Mouse (Mus musculus): ENCODE results near the gene Vav3. TPM values are rescaled to one million over a fixed set of nuclear protein-coding genes. Genes with fewer than 3 reads are reported as not detected.

Gene Vav3
- polyA plus RNA-seq, 1 experiment from 2014 or later: 17.4 TPM

- H3K9me3 ChIP-seq (ENCODE audit: control insufficient read depth, low read length): no peaks in the 10 kb centered on the region
- no peaks in the 10 kb centered on the region for H3K36me3 ChIP-seq (ENCODE audit: control insufficient read depth, insufficient read depth, low read length)
- no peak overlapping the region for H3K9ac ChIP-seq (ENCODE audit: low read length)
- no peak for ATAC-seq (ENCODE audit: insufficient read depth, low FRiP score, low TSS enrichment)
- 76% methylated on average over 7 of the region's 7 CpGs for WGBS
- no peak overlapping the region for H3K4me2 ChIP-seq (ENCODE audit: low read depth)
- H3K27ac ChIP-seq (ENCODE audit: low read depth, low read length): no peak overlapping the region
- no peak for DNase-seq (ENCODE audit: low spot score)
- no peaks in the 10 kb centered on the region for H3K4me1 ChIP-seq (ENCODE audit: control insufficient read depth, insufficient read depth, low read length)
- H3K4me3 ChIP-seq (ENCODE audit: low read depth, low read length): no peak overlapping the region
- no peaks in the 10 kb centered on the region for H3K27me3 ChIP-seq (ENCODE audit: control insufficient read depth, insufficient read depth, low read length)
These were observed 181.7 kb downstream of the Vav3 start for GRCm38 (mm10) chr3:109522115-109522514.

- ATAC-seq (ENCODE audit: insufficient read depth, low FRiP score, low TSS enrichment): no peak
- no peak overlapping the region for H3K27ac ChIP-seq (ENCODE audit: low read depth, low read length)
- H3K4me3 ChIP-seq (ENCODE audit: low read depth, low read length): no peak overlapping the region
- H3K9me3 ChIP-seq (ENCODE audit: control insufficient read depth, low read length): no peaks in the 10 kb centered on the region
- H3K4me2 ChIP-seq (ENCODE audit: low read depth): no peak overlapping the region
- no peaks in the 10 kb centered on the region for H3K4me1 ChIP-seq (ENCODE audit: control insufficient read depth, insufficient read depth, low read length)
- H3K36me3 ChIP-seq (ENCODE audit: control insufficient read depth, insufficient read depth, low read length): no peaks in the 10 kb centered on the region
- WGBS: 90% methylated on average over 12 of the region's 12 CpGs
- H3K9ac ChIP-seq (ENCODE audit: low read length): no peak overlapping the region
- no peaks in the 10 kb centered on the region for H3K27me3 ChIP-seq (ENCODE audit: control insufficient read depth, insufficient read depth, low read length)
- DNase-seq (ENCODE audit: low spot score): no peak
These were observed 185.4 kb downstream of the Vav3 start for GRCm38 (mm10) chr3:109525825-109526224.

- ATAC-seq (ENCODE audit: insufficient read depth, low FRiP score, low TSS enrichment) (peak; percentile 66; the same call in 1 of the 2 replicates), DNase-seq (ENCODE audit: low spot score) (peak; percentile 86)
- no peak overlapping the region for H3K4me3 ChIP-seq (ENCODE audit: low read depth, low read length)
- no peaks in the 10 kb centered on the region for H3K4me1 ChIP-seq (ENCODE audit: control insufficient read depth, insufficient read depth, low read length)
- H3K27me3 ChIP-seq (ENCODE audit: control insufficient read depth, insufficient read depth, low read length): no peaks in the 10 kb centered on the region
- WGBS: 2% methylated on average over 4 of the region's 4 CpGs
- H3K4me2 ChIP-seq (ENCODE audit: low read depth): no peak overlapping the region
- no peaks in the 10 kb centered on the region for H3K9me3 ChIP-seq (ENCODE audit: control insufficient read depth, low read length)
- H3K27ac ChIP-seq (ENCODE audit: low read depth, low read length): no peak overlapping the region
- H3K9ac ChIP-seq (ENCODE audit: low read length): no peak overlapping the region
- H3K36me3 ChIP-seq (ENCODE audit: control insufficient read depth, insufficient read depth, low read length): no peaks in the 10 kb centered on the region
These were observed 185.8 kb downstream of the Vav3 start for GRCm38 (mm10) chr3:109526246-109526645.

GRCm38 (mm10) chr3:109526651-109527050, 186.2 kb downstream of the Vav3 start:
- Histone ChIP-seq H3K4me3 (ENCODE audit: low read depth, low read length) (no peak overlapping the region), H3K9me3 (ENCODE audit: control insufficient read depth, low read length) (no peaks in the 10 kb centered on the region), H3K27me3 (ENCODE audit: control insufficient read depth, insufficient read depth, low read length) (no peaks in the 10 kb centered on the region), H3K9ac (ENCODE audit: low read length) (no peak overlapping the region), H3K27ac (ENCODE audit: low read depth, low read length) (no peak overlapping the region), H3K36me3 (ENCODE audit: control insufficient read depth, insufficient read depth, low read length) (no peaks in the 10 kb centered on the region), H3K4me1 (ENCODE audit: control insufficient read depth, insufficient read depth, low read length) (no peaks in the 10 kb centered on the region), H3K4me2 (ENCODE audit: low read depth) (no peak overlapping the region)
- DNase-seq (ENCODE audit: low spot score) (no peak), ATAC-seq (ENCODE audit: insufficient read depth, low FRiP score, low TSS enrichment) (peak; percentile 29; the same call in 1 of the 2 replicates)
- WGBS: 58% methylated on average over 8 of the region's 8 CpGs

- peak; percentile 29 for ATAC-seq (ENCODE audit: insufficient read depth, low FRiP score, low TSS enrichment)
- WGBS: 51% methylated on average over 4 of the region's 4 CpGs
These were observed 188.2 kb downstream of the Vav3 start for GRCm38 (mm10) chr3:109528688-109529087.

GRCm38 (mm10) chr3:109537686-109538085, 197.2 kb downstream of the Vav3 start:
- DNase-seq (ENCODE audit: low spot score) (no peak), ATAC-seq (ENCODE audit: insufficient read depth, low FRiP score, low TSS enrichment) (no peak)
- WGBS: 89% methylated on average over 3 of the region's 3 CpGs
- H3K4me3 ChIP-seq (ENCODE audit: low read depth, low read length): no peak overlapping the region
- H3K27ac ChIP-seq (ENCODE audit: low read depth, low read length): no peak overlapping the region
- H3K27me3 ChIP-seq (ENCODE audit: control insufficient read depth, insufficient read depth, low read length): no peaks in the 10 kb centered on the region
- H3K9ac ChIP-seq (ENCODE audit: low read length): no peak overlapping the region
- no peak overlapping the region for H3K4me2 ChIP-seq (ENCODE audit: low read depth)
- no peaks in the 10 kb centered on the region for H3K4me1 ChIP-seq (ENCODE audit: control insufficient read depth, insufficient read depth, low read length)
- no peaks in the 10 kb centered on the region for H3K9me3 ChIP-seq (ENCODE audit: control insufficient read depth, low read length)
- no peaks in the 10 kb centered on the region for H3K36me3 ChIP-seq (ENCODE audit: control insufficient read depth, insufficient read depth, low read length)

More at GRCm38 (mm10) chr3:109528688-109529087, 188.2 kb downstream of the Vav3 start:
- no peak overlapping the region for H3K27ac ChIP-seq (ENCODE audit: low read depth, low read length)
- H3K9me3 ChIP-seq (ENCODE audit: control insufficient read depth, low read length): no peaks in the 10 kb centered on the region
- H3K36me3 ChIP-seq (ENCODE audit: control insufficient read depth, insufficient read depth, low read length): no peaks in the 10 kb centered on the region
- no peaks in the 10 kb centered on the region for H3K4me1 ChIP-seq (ENCODE audit: control insufficient read depth, insufficient read depth, low read length)
- no peak for DNase-seq (ENCODE audit: low spot score)
- H3K9ac ChIP-seq (ENCODE audit: low read length): no peak overlapping the region
- H3K27me3 ChIP-seq (ENCODE audit: control insufficient read depth, insufficient read depth, low read length): no peaks in the 10 kb centered on the region
- H3K4me3 ChIP-seq (ENCODE audit: low read depth, low read length): no peak overlapping the region
- no peak overlapping the region for H3K4me2 ChIP-seq (ENCODE audit: low read depth)

DNA sequence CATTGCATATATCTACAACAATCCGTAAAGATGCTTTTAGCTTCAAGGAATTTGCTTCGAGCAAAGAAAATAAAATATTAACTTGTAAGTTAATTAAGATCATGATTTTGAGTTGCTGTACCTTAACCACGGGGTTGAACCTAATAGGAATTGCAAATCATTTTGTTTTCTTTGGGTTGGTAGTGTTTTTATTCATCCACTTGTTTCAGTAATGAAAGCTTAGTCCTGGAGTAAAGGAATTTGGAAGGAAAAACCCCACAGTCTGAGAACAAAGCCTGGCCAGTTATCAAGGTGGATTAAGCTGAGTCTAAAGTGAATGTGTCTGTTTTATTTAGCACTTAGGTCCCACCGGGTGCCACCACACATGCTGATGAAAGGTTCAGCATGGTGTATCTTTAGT, 199.6 kb downstream of the Vav3 start:
- no peak for ATAC-seq (ENCODE audit: insufficient read depth, low FRiP score, low TSS enrichment)
- no peaks in the 10 kb centered on the region for H3K4me1 ChIP-seq (ENCODE audit: control insufficient read depth, insufficient read depth, low read length)
- DNase-seq (ENCODE audit: low spot score): no peak
- 67% methylated on average over 4 of the region's 4 CpGs for WGBS
- no peaks in the 10 kb centered on the region for H3K9me3 ChIP-seq (ENCODE audit: control insufficient read depth, low read length)
- no peaks in the 10 kb centered on the region for H3K36me3 ChIP-seq (ENCODE audit: control insufficient read depth, insufficient read depth, low read length)
- no peak overlapping the region for H3K4me2 ChIP-seq (ENCODE audit: low read depth)
- no peak overlapping the region for H3K27ac ChIP-seq (ENCODE audit: low read depth, low read length)
- H3K4me3 ChIP-seq (ENCODE audit: low read depth, low read length): no peak overlapping the region
- no peaks in the 10 kb centered on the region for H3K27me3 ChIP-seq (ENCODE audit: control insufficient read depth, insufficient read depth, low read length)
- no peak overlapping the region for H3K9ac ChIP-seq (ENCODE audit: low read length)

- WGBS: 53% methylated on average over 7 of the region's 7 CpGs
- ATAC-seq (ENCODE audit: insufficient read depth, low FRiP score, low TSS enrichment) (no peak), DNase-seq (ENCODE audit: low spot score) (no peak)
- H3K4me3 ChIP-seq (ENCODE audit: low read depth, low read length): no peak overlapping the region
- no peak overlapping the region for H3K27ac ChIP-seq (ENCODE audit: low read depth, low read length)
- H3K9ac ChIP-seq (ENCODE audit: low read length): no peak overlapping the region
- H3K36me3 ChIP-seq (ENCODE audit: control insufficient read depth, insufficient read depth, low read length): no peaks in the 10 kb centered on the region
- no peaks in the 10 kb centered on the region for H3K27me3 ChIP-seq (ENCODE audit: control insufficient read depth, insufficient read depth, low read length)
- no peaks in the 10 kb centered on the region for H3K4me1 ChIP-seq (ENCODE audit: control insufficient read depth, insufficient read depth, low read length)
- H3K4me2 ChIP-seq (ENCODE audit: low read depth): no peak overlapping the region
- H3K9me3 ChIP-seq (ENCODE audit: control insufficient read depth, low read length): no peaks in the 10 kb centered on the region
These were observed 204.2 kb downstream of the Vav3 start for GRCm38 (mm10) chr3:109544476-109545221.

DNA sequence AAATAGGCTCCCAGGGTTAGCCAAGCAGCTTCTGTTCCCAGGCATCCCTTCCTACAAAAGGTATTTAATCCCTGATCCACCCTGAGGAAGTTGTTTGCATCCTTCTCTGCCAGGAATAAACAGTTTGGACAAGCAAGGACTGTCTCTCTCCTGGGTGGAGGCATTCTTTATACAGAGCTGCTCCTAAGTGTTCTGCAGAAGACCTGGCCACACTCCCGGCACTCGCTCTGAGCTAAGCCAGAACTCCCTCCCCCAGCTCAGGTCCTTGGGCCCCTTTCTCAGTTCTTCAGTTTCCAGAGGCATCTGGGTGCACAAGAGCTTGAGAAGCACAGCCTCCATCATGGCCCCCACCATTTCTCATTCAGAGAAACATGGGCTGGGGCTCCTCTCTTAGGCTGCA, 216.9 kb downstream of the Vav3 start:
- Histone ChIP-seq H3K27me3 (ENCODE audit: control insufficient read depth, insufficient read depth, low read length) (no peaks in the 10 kb centered on the region), H3K36me3 (ENCODE audit: control insufficient read depth, insufficient read depth, low read length) (no peaks in the 10 kb centered on the region), H3K9me3 (ENCODE audit: control insufficient read depth, low read length) (no peaks in the 10 kb centered on the region), H3K4me2 (ENCODE audit: low read depth) (no peak overlapping the region), H3K27ac (ENCODE audit: low read depth, low read length) (no peak overlapping the region), H3K4me1 (ENCODE audit: control insufficient read depth, insufficient read depth, low read length) (peaks cover 9% of the 10 kb centered on the region), H3K9ac (ENCODE audit: low read length) (no peak overlapping the region), H3K4me3 (ENCODE audit: low read depth, low read length) (no peak overlapping the region)
- WGBS: 80% methylated on average over 2 of the region's 2 CpGs
- no peak for DNase-seq (ENCODE audit: low spot score)
- no peak for ATAC-seq (ENCODE audit: insufficient read depth, low FRiP score, low TSS enrichment)

Measured in neural tube, embryonic 11.5 days (tissue).